Mouse (Mus musculus) ES-E14 (cell line): Measurements from ENCODE around the gene Gins1.

Experiments
- CHD2 ChIP-seq: IDR thresholded peaks from 2 replicates; pipeline ENCODE4 v1.6.1; 2014; ENCODE audit warnings: mild to moderate bottlenecking, low read depth, low read length, inconsistent platforms
- MAFK ChIP-seq: IDR thresholded peaks from 2 replicates; pipeline ENCODE4 v1.6.1; 2014; ENCODE audit warnings: mild to moderate bottlenecking, low read depth, low read length, inconsistent platforms; ENCODE audit not compliant: insufficient read depth
- ZNF384 ChIP-seq: IDR thresholded peaks from 2 replicates; pipeline ENCODE4 v1.6.1; 2012; ENCODE audit warnings: low read depth, low read length, inconsistent platforms

DNA sequence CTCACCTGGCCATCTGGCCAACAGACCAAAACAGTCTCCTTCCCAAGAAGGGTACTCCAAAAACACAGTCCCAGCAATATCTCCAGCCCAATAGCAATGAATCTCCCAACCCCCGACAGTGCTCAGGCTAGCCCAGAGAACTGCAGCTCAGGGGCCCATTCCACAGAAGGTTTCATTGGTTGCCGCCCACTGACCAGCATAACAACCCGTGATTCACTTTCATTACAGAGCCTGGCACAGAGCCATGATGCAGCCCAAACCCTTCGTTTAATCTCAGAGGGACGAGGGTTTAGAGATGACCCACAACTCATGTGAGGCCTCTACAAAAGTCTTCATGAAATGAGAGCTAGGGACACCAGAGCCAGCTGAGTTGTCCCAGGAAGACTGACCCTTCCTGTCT lies 43.6 kb downstream of the Gins1 start:
- TF ChIP-seq MAFK (no peak), CHD2 (no peak; the same call in 1 of the 2 replicates), ZNF384 (no peak)
